Mouse (Mus musculus): ENCODE data around the gene Sec31b. TPM values are rescaled to one million over a fixed set of nuclear protein-coding genes. Genes with fewer than 3 reads are reported as not detected.

Gene Sec31b
- polyA plus RNA-seq, 1 experiment = 1.5 TPM

DNA sequence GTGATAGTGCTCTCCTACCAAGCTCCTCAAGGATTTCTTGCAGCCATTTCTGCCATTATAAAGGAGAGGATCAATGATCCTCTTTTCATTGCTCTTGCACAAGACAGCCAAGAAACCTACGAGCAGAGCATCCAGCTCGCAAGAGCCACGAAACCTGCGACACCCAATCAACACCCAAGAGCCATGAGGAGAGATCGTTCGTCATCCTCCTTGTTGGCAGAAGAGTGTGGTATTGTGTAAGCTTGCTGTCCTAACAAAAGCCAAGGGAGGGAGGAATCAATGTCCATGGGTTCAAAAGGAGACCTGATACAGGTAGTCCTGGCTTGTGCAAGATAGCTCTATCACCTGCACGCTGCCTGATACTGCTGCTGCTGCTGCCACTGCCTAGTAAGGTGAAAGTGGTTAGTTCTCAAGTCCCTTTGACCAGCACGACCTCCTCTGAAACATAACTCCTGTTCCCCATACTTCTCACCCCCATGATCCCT, 2.9 kb downstream of the Sec31b start:
- Histone ChIP-seq H3K36me3 (replicated peaks; ENCODE audit: low read length) (peaks cover 2% of the 10 kb centered on the region), H3K4me3 (replicated peaks) (no peak overlapping the region), H3K9me3 (peaks cover 23% of the 10 kb centered on the region), H3K27me3 (replicated peaks) (peaks cover 34% of the 10 kb centered on the region), H3K4me1 (peaks cover 12% of the 10 kb centered on the region)
- TF ChIP-seq FLI1 (IDR thresholded peaks at IDR 0.05; ENCODE audit: low read length) (no peak), GATA1 (IDR thresholded peaks at IDR 0.05; ENCODE audit: borderline replicate concordance, low read length) (no peak)

DNA sequence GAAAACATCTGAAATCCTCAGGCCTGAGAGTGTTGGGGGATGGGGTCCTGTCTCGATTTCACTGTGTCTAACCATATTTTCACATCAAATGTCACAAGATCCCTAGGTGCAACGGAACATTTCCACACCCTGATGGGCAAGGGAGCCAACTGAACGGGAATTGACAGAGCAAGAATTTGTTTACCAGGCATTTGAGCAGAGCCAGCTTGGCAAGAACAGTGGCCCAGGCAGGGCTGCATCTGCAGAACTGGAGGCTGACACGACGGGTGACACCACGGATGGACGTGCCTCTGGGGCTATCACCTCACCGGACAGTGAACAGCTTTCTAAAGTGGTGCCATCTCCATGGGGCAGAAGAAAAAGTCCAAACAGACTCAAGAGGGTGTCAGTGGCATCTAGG, 8.2 kb downstream of the Sec31b start:
- Histone ChIP-seq H3K36me3 (replicated peaks; ENCODE audit: low read length) (no peaks in the 10 kb centered on the region), H3K9me3 (peaks cover 23% of the 10 kb centered on the region), H3K4me3 (replicated peaks) (no peak overlapping the region), H3K4me1 (no peaks in the 10 kb centered on the region), H3K27me3 (replicated peaks) (peaks cover 38% of the 10 kb centered on the region)
- TF ChIP-seq FLI1 (IDR thresholded peaks at IDR 0.05; ENCODE audit: low read length) (no peak), GATA1 (IDR thresholded peaks at IDR 0.05; ENCODE audit: borderline replicate concordance, low read length) (no peak)

DNA sequence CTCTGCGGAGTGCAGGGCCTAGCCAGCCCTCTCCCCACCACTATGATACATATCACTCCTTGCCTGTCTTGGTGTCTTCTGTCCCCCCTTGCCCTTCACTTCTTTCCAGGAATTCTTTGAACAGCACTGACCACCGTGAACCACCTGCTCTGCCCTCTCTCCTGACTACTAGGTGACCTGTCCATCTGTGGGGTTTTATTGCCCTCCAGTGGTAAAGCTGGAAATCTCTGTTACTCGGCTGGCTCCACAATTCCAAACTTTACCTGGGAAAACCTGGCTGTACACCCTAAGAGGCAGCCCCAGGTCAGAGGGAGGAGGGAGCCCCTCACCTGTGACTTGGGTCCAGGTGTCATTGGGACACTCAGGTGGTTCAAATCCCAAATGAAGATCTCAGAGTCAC, 10.3 kb downstream of the Sec31b start:
- Histone ChIP-seq H3K36me3 (replicated peaks; ENCODE audit: low read length) (no peaks in the 10 kb centered on the region), H3K27me3 (replicated peaks) (peaks cover 52% of the 10 kb centered on the region), H3K4me1 (no peaks in the 10 kb centered on the region), H3K4me3 (replicated peaks) (no peak overlapping the region), H3K9me3 (peaks cover 12% of the 10 kb centered on the region)
- no peak for TF ChIP-seq FLI1 (IDR thresholded peaks at IDR 0.05; ENCODE audit: low read length)
- TF ChIP-seq GATA1 (IDR thresholded peaks at IDR 0.05; ENCODE audit: borderline replicate concordance, low read length) = no peak

DNA sequence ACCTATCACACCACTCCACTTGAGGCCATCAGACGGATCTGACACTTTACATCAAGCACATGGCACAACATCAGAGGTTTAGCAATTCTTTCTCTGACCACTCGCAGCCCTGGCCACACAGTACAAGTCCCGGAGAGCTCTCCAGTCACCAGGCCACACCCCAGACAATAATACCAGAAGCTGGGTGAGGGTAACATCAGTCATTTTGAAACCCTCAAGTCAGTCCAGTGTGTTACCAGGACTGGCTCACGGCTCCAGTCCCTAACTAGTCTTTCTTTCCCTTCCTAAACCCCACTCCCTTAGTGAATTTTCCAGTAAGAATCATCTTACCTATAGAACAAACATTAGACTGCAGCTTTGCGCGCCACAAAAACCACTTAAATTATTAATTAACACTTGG, 15.6 kb downstream of the Sec31b start:
- Histone ChIP-seq H3K4me3 (replicated peaks) (no peak overlapping the region), H3K27me3 (replicated peaks) (peaks cover 67% of the 10 kb centered on the region), H3K36me3 (replicated peaks; ENCODE audit: low read length) (no peaks in the 10 kb centered on the region), H3K4me1 (peaks cover 5% of the 10 kb centered on the region; the same call in 1 of the 2 replicates), H3K9me3 (peaks cover 5% of the 10 kb centered on the region)
- TF ChIP-seq FLI1 (IDR thresholded peaks at IDR 0.05; ENCODE audit: low read length) (no peak), GATA1 (IDR thresholded peaks at IDR 0.05; ENCODE audit: borderline replicate concordance, low read length) (no peak)

DNA sequence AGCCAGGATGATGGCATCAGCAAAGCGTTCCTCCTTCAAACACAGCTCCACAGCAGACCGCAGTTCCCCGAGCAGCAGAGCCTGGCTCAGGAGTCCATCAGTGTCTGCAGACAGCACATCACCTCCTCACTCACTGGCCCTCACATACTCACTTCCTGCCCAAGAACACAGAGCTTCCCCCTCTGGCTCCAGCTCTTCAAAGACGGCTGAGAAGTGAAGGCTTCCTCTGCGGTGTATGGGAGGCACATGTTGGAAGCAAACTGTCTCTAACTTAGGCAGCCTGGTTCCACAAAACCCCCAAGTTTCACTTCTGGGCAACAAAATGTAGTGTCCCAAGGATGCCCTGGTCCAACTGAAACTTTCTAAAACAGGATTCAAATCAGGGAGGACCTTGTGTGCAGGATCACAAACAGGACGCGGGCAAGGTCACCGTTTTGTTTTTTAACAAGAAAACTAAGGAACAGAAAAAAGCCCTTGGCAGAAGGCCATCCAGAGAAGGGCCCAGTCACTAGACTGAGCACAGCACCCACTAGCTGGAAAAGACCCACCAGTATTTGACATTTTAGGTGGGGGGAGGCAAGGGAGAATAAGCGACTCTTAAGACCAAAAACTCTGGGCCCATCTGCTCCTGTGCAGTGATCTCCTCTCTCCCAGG, 20.0 kb downstream of the Sec31b start:
- H3K9me3 ChIP-seq = peaks cover 5% of the 10 kb centered on the region
- H3K36me3 ChIP-seq (replicated peaks; ENCODE audit: low read length) = no peaks in the 10 kb centered on the region
- peaks cover 65% of the 10 kb centered on the region for H3K27me3 ChIP-seq (replicated peaks)
- H3K4me1 ChIP-seq = peaks cover 5% of the 10 kb centered on the region; the same call in 1 of the 2 replicates
- TF ChIP-seq FLI1 (IDR thresholded peaks at IDR 0.05; ENCODE audit: low read length) (no peak), GATA1 (IDR thresholded peaks at IDR 0.05; ENCODE audit: borderline replicate concordance, low read length) (no peak)
- no peak overlapping the region for H3K4me3 ChIP-seq (replicated peaks)

DNA sequence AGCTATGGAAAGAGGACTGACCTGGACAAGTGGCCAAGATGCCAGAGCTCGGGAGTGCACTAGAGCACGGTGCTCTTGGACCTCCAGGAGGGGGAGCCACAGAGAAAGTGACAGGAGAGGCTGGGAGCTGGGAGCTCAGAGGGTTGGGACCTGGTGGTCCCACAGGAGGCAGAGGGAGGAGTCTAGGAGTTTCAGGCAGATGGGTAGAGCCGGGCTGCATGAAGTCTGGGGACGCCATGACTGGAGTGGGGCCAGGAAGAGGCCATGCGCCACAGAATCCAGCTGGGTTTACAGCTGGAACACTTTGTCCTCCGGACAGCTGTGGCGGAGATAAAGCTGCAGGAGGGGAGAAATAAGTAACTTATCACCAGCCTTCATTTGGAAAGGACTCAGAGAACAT, 26.5 kb downstream of the Sec31b start:
- Histone ChIP-seq H3K36me3 (replicated peaks; ENCODE audit: low read length) (no peaks in the 10 kb centered on the region), H3K9me3 (no peaks in the 10 kb centered on the region), H3K27me3 (replicated peaks) (peaks cover 74% of the 10 kb centered on the region), H3K4me3 (replicated peaks) (no peak overlapping the region), H3K4me1 (no peaks in the 10 kb centered on the region)
- TF ChIP-seq GATA1 (IDR thresholded peaks at IDR 0.05; ENCODE audit: borderline replicate concordance, low read length) (no peak), FLI1 (IDR thresholded peaks at IDR 0.05; ENCODE audit: low read length) (no peak)

DNA sequence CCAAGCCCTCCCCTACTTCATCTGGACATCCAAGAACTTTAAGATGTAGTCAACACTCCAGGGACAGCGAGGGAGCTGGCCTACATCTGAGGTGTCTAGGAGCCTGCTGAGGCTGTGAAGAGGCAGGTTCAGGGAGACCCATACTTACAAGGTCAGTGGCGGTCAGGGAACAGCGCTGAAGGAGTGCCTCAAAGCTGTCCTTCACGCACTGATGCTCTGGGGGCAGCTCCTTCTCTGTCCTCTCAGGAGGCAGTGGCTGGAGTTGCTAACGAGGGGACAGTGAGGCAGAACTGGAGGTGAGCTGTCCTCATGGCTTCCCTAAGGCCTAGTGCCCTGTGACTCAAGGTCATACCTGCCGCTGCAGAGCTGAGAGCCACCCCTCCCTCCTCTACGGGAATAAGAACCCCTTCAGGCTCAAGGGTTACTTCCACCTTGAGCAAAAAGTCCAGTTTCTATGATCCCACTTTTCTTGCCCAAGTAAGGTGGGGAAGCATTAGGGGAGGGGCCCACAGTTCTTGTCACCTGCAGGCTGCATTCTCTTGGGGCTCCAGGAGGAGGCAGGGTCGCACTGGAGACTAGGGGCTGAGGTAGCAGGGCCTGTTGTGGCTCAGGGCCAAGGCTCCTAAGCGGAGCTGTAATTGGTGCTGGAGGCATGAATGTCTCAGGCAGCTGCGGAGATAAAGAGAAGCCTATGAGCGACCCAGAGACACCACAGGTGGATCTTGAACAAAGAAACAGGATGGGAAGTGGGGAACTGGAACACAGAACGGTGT, 27.5 kb downstream of the Sec31b start:
- no peak overlapping the region for H3K4me3 ChIP-seq (replicated peaks)
- peaks cover 75% of the 10 kb centered on the region for H3K27me3 ChIP-seq (replicated peaks)
- no peaks in the 10 kb centered on the region for H3K9me3 ChIP-seq
- TF ChIP-seq GATA1 (IDR thresholded peaks at IDR 0.05; ENCODE audit: borderline replicate concordance, low read length) (no peak), FLI1 (IDR thresholded peaks at IDR 0.05; ENCODE audit: low read length) (no peak)
- H3K4me1 ChIP-seq = no peaks in the 10 kb centered on the region
- H3K36me3 ChIP-seq (replicated peaks; ENCODE audit: low read length) = no peaks in the 10 kb centered on the region

DNA sequence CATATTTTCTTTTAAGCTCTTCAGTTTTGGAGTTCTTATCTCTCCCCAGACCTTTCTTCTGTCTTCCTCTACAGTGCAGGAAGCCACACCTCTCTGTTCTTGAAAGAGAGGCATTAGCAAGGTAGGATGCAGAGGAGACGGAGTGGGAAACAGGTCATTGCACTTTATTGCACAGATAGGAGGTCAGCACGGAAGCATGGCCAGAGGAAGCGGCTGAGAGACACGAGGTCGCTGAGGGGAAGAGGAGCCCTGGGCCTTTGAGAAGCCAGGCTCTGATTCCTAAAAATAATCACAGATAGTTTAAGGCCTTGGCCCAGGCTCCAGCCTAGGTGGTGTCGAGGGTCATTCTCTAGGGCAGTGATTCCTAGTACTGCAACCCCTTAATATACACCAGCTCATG, 29.9 kb downstream of the Sec31b start:
- Histone ChIP-seq H3K36me3 (replicated peaks; ENCODE audit: low read length) (no peaks in the 10 kb centered on the region), H3K27me3 (replicated peaks) (peaks cover 90% of the 10 kb centered on the region), H3K4me1 (peaks cover 11% of the 10 kb centered on the region), H3K9me3 (no peaks in the 10 kb centered on the region), H3K4me3 (replicated peaks) (no peak overlapping the region)
- TF ChIP-seq GATA1 (IDR thresholded peaks at IDR 0.05; ENCODE audit: borderline replicate concordance, low read length) = no peak
- no peak for TF ChIP-seq FLI1 (IDR thresholded peaks at IDR 0.05; ENCODE audit: low read length)

DNA sequence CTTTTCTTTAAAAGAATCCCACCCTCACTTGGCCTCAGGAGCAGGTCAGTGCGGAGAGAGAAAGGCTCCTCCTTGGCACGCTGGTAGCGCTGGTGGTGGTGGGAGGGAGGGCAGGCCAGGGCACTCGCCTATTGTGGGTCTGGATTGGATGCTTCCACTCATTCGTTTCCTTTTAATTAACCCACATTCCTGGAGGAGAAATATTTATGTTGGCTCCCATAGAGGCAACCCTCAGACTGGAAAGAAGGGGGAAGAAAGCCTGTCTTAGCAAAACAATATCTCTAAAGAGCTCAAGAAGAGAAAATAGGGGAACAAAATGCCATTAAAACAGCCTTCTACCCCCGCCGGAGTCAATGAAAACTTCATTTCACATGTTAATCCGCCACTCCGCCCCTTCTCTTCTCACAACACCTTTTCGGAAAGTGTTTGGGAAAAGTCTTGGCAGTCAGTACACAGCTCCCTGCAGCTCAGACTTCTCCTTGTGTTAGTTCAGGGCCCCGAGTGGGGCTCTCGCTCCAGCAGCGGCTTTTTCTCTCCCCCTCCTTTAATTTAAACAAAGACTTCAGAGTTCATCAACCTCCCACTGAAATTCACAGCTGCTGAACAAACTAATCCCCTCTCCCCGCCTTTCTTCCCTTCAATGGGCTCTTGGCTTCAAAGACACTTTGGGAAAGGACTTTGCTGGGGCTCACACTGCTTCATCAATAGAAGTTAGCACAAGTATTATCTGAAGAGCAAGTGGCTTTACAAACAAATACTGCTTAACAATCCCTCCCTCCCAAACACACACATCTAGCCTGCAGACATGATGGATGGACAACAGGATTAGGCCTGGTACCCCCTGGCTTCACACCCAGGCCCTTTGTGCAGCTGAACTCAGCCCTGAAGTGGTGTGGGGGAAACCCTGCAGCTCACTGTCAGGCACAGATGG, 30.9 kb downstream of the Sec31b start:
- Histone ChIP-seq H3K4me1 (peaks cover 17% of the 10 kb centered on the region), H3K36me3 (replicated peaks; ENCODE audit: low read length) (no peaks in the 10 kb centered on the region), H3K4me3 (replicated peaks) (no peak overlapping the region), H3K27me3 (replicated peaks) (peaks cover 93% of the 10 kb centered on the region), H3K9me3 (no peaks in the 10 kb centered on the region)
- TF ChIP-seq GATA1 (IDR thresholded peaks at IDR 0.05; ENCODE audit: borderline replicate concordance, low read length) = no peak
- TF ChIP-seq FLI1 (IDR thresholded peaks at IDR 0.05; ENCODE audit: low read length) = no peak
